Mouse (Mus musculus) yolk sac, embryonic 10.5 days (tissue): ENCODE measurements at regions not wholly inside any gene's neighbourhood (a gene's known extent, or its start where the extent isn't known, plus 50 kb on each side); places are given as distances from the start of the nearest gene placed in this dataset.
"Not testable (repeated sequence)": the region's sequence is repeated elsewhere in the genome, so short reads cannot be mapped to it uniquely, and the experiment has no call there.

Experiments used
- DNase-seq: peaks from one replicate; pipeline ENCODE4 v3.0.0-alpha.2; 2017; ENCODE audit warnings: low spot score

DNA sequence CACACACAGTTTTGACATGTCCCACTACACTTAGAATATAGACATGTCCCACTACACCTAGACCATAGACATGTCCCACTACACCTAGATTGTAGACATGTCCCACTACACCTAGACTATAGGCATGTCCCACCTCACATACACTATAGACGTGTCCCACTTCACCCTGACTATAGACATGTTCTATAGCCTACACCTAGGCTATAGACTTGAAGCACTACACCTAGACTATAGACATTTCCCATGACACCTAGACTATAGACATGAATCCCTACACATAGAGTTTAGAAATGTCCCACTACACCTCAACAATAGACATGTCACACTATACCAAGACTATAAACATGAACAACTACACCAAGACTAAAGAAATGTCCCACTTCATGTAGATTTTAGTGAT is 2580.9 kb downstream of the Gm37988 start:
- no peak for DNase-seq

DNA sequence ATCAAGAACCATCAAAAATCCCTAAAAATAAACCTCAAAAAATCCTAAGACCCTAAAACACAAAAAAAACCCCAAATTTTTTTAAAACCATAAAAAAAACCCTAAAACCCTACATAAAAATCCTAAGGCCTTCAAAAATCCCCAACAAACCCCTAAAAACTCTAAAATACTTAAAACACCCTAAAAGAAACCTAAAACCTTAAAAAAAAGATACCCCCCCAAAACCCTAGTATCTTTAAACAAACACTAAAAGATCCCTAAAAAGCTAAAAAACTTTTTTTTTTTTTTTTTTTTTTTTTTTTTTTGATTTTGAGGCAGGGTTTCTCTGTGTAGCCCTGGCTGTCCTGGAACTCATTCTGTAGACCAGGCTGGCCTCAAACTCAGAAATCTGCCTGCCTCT is 2585.8 kb downstream of the Gm37988 start:
- no peak for DNase-seq

DNA sequence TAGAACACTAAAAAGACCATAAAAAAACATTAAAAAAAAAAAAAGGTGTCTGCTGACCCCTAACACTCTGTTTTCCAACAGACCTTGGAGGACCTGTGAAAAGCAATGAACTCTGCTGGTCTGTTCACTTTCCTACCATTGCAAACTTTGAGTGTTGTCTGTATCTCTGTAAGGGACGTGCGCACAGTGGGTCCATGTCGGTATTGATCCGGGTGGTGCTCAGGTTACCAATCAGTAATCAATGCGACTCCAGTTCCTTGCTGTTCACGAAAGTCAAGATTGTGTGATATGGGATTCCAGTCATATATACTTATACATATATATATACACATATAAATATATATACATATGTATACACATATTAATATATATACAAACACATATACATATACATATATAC is 2586.5 kb downstream of the Gm37988 start:
- DNase-seq: no peak

DNA sequence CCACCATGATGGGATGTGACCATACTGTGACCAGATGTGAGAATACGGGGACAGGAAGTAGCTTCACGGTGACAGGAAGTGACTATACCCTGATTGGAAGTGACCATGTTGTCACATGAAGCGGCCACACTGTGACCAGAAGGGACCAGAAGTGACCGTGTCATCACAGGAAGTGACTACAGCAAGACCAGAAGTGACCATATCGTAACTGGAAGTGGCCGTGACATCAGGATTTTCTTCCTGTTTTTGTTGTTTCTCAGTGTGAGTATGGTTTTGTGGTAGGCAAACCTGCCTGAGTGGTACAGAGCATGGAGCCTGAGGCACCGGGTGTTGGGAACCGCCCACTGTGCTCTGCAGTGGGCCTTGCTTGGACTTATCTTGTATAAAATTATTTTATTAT is 2587.8 kb downstream of the Gm37988 start:
- DNase-seq: no peak

DNA sequence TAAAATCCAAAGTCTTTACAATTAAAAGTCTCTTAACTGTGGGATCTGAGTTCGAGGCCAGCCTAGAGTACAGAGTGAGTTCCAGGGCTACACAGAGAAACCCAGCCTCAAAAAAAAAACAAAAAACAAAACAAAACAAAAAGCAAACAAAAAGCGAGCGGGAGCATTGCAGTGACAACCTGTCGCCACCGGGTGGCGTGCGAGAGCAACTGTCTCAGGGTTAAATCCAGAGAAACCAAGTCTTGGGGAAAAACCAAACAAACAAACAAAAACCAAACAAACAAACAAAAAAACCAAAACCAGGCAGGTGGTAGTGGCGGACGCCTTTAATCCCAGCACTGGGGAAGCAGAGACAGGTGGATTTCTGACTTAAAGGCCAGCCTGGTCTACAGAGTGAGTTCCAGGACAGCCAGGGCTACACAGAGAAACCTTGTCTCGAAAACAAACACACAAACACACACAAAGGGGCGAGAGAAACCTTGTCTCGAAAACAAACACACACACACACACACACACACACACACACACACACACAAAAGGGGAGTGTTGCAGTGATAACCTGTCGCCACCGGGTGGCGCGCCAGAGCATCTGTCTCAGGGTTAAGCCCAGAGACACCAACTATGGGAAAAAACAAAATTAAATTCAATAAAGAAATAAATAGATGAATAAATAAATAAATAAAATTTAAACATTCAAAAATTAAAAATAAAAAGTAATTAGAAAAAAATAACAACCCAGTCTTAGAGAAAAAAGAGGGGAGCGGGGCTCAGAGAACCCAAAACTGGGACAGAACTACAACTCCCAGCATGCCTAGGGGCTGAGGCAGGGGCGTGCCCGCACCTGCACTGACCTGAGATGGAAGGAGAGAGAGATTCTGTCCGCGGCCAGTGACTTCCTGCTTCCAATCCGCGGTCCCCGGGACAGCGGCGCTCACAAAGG is 2589.4 kb downstream of the Gm37988 start:
- peak; percentile 69 for DNase-seq

DNA sequence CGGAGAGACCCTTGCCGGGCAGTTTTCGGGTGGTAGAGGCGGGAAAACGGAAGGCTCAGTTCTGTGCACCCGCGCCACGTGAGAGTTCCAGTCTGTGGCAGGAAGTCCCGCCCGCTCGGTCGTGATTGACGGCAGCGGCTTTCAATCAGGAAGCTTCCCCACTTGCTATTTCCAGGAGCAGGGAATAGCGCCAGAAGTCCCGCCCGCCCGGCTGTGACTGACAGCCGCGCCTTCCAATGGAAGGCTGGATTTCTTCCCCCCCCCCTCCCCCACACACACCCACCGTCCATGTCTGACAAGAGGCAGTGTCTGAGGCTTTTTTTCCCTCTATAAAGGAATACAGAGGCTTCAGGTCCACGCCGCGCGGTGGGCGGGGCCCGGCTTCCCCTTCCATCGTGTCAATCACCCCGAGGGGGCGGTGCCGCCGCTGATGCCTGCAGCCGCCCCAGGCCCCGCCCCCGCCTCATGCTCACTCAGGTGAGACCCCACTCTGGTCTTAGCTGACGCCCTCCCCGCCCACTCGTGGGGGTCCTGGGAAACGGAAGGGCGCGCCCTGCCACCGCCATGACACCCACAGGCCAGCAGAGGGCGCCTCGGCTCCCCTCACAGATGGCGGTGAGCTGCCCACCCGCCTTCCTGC is 2590.2 kb downstream of the Gm37988 start:
- DNase-seq: peak; percentile 100

DNA sequence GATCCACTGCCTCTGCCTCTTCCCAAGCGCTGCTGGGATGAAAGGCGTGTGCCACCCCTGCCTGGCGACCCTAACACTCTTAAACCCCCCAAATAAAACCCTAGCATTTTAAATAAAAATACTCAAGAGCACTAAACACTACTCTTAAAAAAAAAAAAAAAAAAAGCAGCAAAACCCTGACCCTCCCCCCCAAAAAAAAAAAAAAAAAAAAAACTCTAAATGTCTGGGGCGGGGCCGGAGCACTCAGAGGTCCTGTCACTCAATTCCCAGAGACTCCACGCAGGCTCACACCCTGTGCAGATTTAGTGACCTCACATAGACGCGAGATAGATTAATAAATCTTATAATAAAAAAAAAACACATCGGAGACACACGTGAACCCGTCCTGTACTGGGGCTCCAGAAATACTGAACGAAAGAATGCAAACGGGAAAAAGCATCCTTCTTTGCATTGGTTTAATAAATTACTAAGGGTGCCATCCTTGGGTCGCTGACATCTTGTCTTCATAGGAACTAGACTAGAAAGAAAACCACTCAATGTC is 2591.1 kb downstream of the Gm37988 start:
- peak; percentile 22 for DNase-seq

DNA sequence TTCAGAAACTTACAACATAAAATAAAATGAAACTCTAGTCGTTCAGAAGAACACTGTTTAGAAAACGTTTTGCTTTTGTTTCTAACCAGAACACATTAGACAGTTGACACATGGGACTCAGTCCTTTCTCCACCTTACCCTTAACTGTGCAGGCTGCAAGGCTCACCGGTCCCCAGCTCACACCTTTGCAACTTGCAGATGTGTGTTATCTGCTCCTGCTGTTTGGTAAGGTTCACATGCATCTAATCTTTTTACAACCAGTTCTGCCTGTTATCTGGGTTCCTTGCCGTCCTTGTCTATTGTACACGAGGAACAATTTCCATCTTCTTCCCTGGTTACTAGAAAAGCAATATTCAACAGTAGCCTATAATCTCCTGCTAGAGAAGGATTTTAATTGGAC is 2598.0 kb downstream of the Gm37988 start:
- DNase-seq: not testable (repeated sequence)

DNA sequence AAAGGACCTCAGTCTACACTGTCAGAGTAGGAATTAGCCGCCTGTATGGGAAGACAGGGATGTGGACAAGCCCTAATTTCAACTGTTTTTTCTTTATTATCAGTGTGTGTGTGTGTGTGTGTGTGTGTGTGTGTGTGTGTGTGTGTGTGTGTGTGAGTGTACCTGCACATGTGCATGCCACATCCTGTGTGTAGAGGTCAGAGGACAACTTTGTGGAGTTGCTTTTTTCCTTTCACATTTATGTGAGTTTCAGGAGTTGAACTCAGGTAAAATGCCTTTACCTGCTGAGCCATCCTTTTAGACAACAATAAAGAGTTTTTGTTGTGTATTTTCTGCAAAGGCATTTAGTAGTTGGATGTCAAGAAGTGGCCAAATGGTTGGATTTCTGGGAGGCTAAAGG is 2606.8 kb downstream of the Gm37988 start:
- DNase-seq: no peak

DNA sequence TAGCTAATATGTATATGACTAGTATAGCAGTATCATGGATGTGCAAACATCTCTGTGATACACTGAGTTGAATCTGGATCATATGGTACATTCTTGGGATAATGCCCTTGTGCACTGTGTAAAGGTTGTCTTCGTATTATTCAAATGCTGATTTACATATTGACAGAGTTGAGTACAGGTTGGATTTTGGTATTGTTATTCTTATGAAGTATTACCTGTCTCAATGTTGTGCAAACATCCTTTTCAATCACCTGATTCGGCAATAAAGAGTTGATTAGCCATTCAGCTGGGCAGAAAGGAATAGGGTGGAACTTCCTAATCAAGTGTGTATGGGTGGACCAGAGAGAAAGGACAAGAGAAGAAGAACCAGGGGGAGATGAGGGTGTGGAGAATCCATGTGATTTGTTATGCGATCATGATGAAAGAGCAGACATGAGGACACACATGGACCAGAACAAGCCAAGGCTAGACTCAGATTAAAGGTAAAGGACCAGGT is 2644.0 kb downstream of the Gm37988 start:
- DNase-seq: no peak

DNA sequence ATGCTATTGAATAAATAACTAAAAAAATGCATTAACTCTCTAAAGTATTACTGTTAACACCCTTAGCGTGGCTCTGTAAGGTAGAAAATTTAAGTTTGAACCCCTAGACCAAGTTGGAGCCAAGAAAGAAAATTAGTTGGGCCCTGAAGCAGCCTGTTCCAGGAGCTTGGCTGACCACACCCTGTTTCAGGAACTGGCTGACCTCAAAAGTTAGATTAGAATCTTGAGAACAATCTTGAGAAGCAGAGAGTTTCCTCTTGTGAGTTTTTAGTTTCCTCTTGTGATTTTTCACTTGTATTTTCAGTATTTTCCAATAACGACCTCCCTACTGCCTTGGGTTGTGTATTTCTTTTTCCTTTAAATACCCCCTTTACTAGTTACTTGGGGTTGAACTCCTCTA is 2647.2 kb downstream of the Gm37988 start:
- no peak for DNase-seq

DNA sequence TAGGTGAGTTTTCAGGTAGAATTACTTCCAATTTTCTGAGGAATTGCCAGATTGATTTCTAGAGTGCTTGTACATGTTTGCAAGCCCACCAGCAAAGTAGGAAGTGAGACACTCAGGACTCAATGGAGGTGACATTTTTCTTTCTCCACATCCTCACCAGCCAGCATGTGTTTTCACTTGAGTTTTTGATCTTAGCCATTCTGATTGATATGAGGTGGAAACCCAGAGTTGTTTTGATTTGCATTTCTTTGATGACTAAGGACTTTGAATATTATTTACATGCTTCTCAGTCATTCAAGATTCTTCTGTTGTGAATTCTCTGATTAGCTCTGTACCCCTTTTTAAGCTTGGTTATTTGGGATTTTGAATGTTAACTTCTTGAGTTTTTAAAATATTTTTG is 2650.2 kb downstream of the Gm37988 start:
- no peak for DNase-seq

DNA sequence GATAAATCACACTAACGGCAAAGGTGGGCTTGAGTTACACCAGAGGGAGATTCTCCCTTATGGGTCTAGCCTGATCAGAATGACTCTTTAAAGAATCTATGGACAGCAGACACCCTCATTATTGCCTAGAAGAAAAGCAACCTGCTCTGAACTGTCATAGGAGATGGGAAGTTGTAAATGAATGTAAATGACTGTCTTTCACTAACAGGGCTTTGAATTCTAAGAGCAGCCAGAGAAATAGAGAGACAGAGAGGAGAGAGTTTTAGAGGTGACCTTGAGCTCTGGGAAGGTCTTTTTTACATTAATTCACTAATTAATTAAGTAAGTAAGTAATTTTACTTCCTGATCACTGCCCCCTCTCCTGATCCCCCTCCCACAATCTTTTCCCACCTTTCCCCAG is 2686.4 kb downstream of the Gm37988 start:
- DNase-seq: no peak

DNA sequence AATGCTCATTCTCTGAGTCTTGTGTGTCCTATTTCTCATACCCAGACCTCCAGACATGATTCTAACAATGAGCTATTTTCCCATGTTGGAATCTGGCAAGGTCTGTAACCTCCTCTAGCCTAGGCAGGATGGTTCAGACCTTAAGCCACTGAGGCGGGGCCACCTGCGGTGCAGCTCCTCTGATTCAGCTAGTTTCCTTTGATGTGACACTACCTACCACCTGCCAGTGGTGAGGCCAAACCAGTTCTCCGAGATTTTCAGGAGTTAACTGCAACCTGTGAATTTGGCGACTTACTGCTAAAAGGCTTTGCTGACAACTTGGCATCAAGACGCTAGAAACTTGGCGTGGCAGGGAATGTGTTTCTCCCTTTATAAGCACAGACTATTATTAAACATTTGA is 2691.3 kb downstream of the Gm37988 start:
- peak; percentile 60 for DNase-seq

DNA sequence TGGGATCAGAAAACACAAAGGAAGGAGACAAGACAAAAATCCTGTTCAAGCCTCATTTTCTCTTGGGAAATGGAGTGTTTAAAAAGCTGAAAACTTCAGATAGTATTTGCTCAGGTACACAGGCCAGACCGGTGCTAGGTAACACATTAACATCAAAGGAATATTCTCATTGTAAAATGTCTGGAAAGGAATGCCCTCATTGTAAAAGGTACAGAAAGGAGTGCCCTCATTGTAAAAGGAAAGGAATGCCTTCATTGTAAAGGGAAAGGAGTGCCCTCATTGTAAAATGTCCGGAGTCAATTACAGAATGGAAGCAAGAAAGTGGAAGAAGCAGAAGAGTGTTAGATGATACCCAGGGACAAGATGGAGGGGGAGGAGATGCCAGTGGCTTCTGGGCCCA is 2694.7 kb downstream of the Gm37988 start:
- DNase-seq: no peak

DNA sequence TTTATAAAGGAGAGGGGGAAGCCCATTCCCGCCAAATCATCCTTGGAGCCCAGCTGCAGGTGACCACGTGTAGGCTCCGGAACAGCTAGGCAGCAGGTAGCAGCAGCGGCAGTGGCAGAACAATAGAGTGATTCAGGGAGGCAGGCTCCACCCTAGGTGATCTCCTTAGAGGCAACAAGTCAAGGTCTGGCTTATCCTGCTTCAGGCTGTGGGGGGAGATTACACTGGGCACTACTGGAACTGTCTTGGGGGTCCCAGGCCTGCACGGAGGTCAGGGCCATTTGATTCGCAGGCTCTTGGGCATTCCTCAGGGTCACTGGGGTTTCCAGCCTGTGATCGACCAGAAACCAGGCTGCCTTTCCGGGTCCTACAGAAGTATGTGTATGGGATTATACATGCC is 2711.1 kb downstream of the Gm37988 start:
- DNase-seq: no peak

DNA sequence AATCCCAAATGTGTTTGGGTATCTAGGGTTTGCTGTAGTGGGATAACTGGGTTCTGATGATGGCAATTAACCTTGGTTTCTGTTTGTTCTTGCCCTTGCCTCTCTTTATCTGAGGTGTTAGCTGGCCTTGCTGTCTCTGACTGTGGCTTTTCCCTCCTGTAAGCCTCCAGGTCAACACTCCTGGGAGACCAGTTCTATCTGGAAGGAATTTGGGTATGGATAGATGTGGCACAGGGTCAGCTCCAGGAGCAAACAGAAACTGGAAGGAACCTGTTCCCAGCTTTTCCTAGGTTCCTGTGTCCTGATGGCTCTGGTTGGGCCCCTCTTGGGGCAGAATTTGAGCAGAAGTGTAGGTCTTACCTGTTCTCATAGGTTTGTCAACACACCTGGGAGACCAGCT is 2725.8 kb downstream of the Gm37988 start:
- no peak for DNase-seq

DNA sequence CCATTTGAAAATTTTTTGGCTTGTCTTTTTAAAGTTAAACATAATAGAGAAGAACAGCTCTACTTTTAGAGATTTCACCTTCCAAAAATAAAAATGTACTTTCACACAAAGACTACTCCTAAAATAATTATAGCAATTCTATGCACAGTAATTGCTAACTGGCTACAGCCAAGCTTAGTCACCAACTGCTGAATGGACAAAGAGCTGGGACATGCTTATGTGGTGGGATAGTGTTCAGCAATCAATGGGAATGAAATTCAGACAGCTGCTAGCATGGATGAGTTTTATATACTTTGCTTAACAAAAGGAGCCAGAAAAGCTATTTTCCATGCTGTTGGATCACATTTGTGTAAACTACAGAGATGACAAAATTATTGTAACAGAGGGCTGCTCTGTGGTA is 2727.5 kb downstream of the Gm37988 start:
- no peak for DNase-seq

DNA sequence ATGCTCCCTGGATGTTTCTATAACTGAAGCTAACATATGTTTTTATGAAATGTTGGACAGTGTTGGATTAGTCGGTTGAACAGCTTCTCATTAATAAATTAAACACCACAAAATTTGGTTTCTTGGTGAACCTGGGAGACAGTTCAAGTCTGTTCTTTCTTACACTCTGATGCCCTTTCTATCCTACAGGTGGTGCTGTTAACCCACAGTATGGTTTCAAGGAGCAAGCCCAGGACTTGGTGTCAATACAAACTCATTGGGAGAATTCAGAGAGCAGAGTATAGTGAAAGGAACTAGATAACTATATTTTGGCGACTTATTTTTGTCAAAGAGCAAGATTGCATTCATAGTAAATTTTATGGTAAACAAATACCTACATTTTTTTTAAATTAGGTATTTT is 2735.8 kb downstream of the Gm37988 start:
- DNase-seq: peak; percentile 6

DNA sequence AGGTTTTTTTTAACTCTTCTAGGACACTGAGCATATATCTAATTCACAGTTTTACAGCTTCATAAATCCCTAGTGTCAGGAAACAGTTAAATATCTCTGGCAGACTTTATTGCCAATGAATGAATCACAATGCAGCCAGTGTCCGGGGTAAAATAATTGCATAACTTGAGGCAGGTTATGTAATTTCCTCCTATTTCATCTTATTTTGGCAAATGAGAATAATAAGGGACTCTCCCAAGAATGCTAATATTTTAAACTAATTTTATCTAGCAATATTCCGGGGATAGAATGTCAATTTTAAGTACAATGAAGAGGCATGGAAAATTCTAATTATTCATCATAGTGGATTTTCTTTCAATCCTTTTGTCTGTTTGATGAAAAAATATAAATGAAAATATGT is 2740.6 kb downstream of the Gm37988 start:
- no peak for DNase-seq

DNA sequence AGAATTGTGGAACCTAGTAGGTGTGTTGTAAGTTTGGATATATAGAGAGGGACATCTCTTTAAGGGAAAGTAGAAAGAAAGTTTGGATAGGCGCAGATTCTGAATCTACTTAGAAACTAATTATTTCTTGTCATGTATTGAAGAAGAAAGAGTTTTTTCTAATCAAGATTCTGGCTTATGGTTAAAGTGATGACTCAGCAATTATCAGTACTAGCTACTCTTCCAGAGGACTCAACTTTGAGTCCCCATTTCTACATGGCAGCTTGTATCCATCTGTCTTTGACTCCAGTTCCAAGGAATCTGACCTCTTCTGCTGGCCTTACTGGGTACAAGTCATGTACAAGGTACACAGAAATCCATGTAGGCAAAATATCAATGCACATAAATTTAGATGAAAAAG is 2767.1 kb downstream of the Gm37988 start:
- DNase-seq: no peak

DNA sequence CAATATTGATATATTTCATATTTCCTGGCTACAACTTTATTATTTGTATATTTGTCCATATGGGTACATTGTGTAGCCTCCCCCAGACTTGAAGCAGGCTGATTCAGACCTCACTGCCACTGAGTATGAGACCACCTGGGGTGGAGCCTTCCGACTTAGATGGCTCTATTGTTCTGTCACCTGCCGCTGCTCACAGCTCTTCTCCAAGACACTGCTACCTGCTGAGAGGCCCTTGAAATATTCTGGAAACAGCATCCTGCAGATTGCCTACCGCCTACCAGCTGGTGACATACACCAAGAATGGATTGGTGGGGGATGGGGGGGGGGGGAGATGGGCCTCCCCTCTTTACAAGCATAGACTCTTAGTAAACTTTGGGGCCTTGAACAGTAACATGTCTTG is 2778.7 kb downstream of the Gm37988 start:
- DNase-seq: no peak

DNA sequence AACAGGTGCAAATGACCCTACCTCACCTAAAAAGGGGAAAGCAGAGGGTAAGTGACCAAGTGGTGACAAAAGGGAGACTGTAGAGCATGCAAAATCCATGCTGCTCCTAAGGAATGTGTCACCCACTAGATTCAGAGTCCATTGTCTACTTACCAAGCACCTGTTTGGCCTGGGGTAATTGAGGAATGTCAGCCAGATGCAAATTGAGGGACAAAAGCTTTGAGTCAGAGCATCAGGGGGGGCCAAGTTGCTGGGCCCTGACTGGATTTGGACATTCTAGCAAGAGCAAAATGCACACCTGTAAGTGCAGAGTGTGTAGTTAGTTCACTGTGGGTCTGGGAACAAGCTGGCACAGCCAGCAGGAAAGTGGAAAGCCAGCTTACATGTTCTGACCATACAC is 2783.6 kb downstream of the Gm37988 start:
- no peak for DNase-seq
